Mouse (Mus musculus): Measurements from ENCODE around the gene Ddost. TPM values are rescaled to one million over a fixed set of nuclear protein-coding genes. Genes with fewer than 3 reads are reported as not detected.

The Ddost gene
- total RNA-seq (2014; fragmentation: Nextera tagmentation) (159 and 162 TPM in 2 replicates), total RNA-seq (2017) (63.3 and 81.3 TPM in 2 replicates), polyA plus RNA-seq (2012) (93.2 and 99.4 TPM in 2 replicates)

GRCm38 (mm10) chr4:138304340-138305104, at the start of gene Ddost:
Gene Ddost, plus strand, starts transcription at chr4:138304730.
- Histone ChIP-seq H3K27me3 (ENCODE audit: insufficient read depth, low read length) (peaks cover 5% of the 10 kb centered on the region; the same call in 1 of the 2 replicates), H3K36me3 (replicated peaks) (peaks cover 44% of the 10 kb centered on the region)
- no peak for TF ChIP-seq CTCF (IDR thresholded peaks at IDR 0.05; ENCODE audit: low read depth, low read length)
- no peak for TF ChIP-seq TAL1 (conservative IDR thresholded peaks at IDR 0.05; ENCODE audit: low read depth, low read length)
- no peak for TF ChIP-seq GATA2 (IDR thresholded peaks at IDR 0.05; ENCODE audit: borderline replicate concordance, low read depth, low read length)
- no peak for TF ChIP-seq GATA1 (IDR thresholded peaks at IDR 0.05; ENCODE audit: borderline replicate concordance, low read length)
- TF ChIP-seq POLR2AphosphoS5 (IDR thresholded peaks at IDR 0.05; ENCODE audit: insufficient replicate concordance, low read depth, low read length) = no peak

GRCm38 (mm10) chr4:138257116-138257687, 47.3 kb upstream of the Ddost start:
- no peak for DNase-seq (ENCODE audit: low spot score)
- Histone ChIP-seq H3K9me3 (replicated peaks) (no peaks in the 10 kb centered on the region), H3K4me3 (ENCODE audit: low read depth, low read length) (no peak overlapping the region), H3K27me3 (ENCODE audit: insufficient read depth, low read length) (peaks cover 2% of the 10 kb centered on the region; the same call in 1 of the 2 replicates), H3K36me3 (replicated peaks) (peaks cover 68% of the 10 kb centered on the region), H3K4me1 (ENCODE audit: insufficient read depth, low read depth, low read length) (peaks cover 14% of the 10 kb centered on the region)
- TF ChIP-seq CTCF (IDR thresholded peaks at IDR 0.05; ENCODE audit: low read depth, low read length) = no peak
- no peak for TF ChIP-seq POLR2AphosphoS5 (IDR thresholded peaks at IDR 0.05; ENCODE audit: insufficient replicate concordance, low read depth, low read length)
- no peak for TF ChIP-seq GATA1 (IDR thresholded peaks at IDR 0.05; ENCODE audit: borderline replicate concordance, low read length)
- TF ChIP-seq TAL1 (conservative IDR thresholded peaks at IDR 0.05; ENCODE audit: low read depth, low read length) = no peak
- no peak for TF ChIP-seq GATA2 (IDR thresholded peaks at IDR 0.05; ENCODE audit: borderline replicate concordance, low read depth, low read length)
- no peak for ATAC-seq (ENCODE audit: extremely low read depth, insufficient number of reproducible peaks, low FRiP score, poor library complexity, severe bottlenecking)

More at GRCm38 (mm10) chr4:138304340-138305104, at the start of gene Ddost:
- Histone ChIP-seq H3K9me3 (replicated peaks) (peaks cover 6% of the 10 kb centered on the region), H3K4me1 (ENCODE audit: insufficient read depth, low read depth, low read length) (peaks cover 45% of the 10 kb centered on the region), H3K4me3 (ENCODE audit: low read depth, low read length) (peak within 1 kb of the TSS; percentile 99)
- DNase-seq (ENCODE audit: low spot score) = peak; percentile 99
- ATAC-seq (ENCODE audit: extremely low read depth, insufficient number of reproducible peaks, low FRiP score, poor library complexity, severe bottlenecking) = peak; percentile 100

GRCm38 (mm10) chr4:138258663-138259062, 45.9 kb upstream of the Ddost start:
- ATAC-seq (ENCODE audit: extremely low read depth, insufficient number of reproducible peaks, low FRiP score, poor library complexity, severe bottlenecking) (no peak), DNase-seq (ENCODE audit: low spot score) (no peak)
- Histone ChIP-seq H3K4me1 (ENCODE audit: insufficient read depth, low read depth, low read length) (peaks cover 25% of the 10 kb centered on the region), H3K4me3 (ENCODE audit: low read depth, low read length) (no peak overlapping the region), H3K27me3 (ENCODE audit: insufficient read depth, low read length) (peaks cover 12% of the 10 kb centered on the region), H3K9me3 (replicated peaks) (no peaks in the 10 kb centered on the region), H3K36me3 (replicated peaks) (peaks cover 57% of the 10 kb centered on the region)
- TF ChIP-seq GATA1 (IDR thresholded peaks at IDR 0.05; ENCODE audit: borderline replicate concordance, low read length) (no peak), TAL1 (conservative IDR thresholded peaks at IDR 0.05; ENCODE audit: low read depth, low read length) (no peak), GATA2 (IDR thresholded peaks at IDR 0.05; ENCODE audit: borderline replicate concordance, low read depth, low read length) (no peak), CTCF (IDR thresholded peaks at IDR 0.05; ENCODE audit: low read depth, low read length) (no peak), POLR2AphosphoS5 (IDR thresholded peaks at IDR 0.05; ENCODE audit: insufficient replicate concordance, low read depth, low read length) (no peak)

GRCm38 (mm10) chr4:138259482-138259881, 45.0 kb upstream of the Ddost start:
- Histone ChIP-seq H3K4me3 (ENCODE audit: low read depth, low read length) (no peak overlapping the region), H3K4me1 (ENCODE audit: insufficient read depth, low read depth, low read length) (peaks cover 31% of the 10 kb centered on the region), H3K9me3 (replicated peaks) (no peaks in the 10 kb centered on the region), H3K27me3 (ENCODE audit: insufficient read depth, low read length) (peaks cover 20% of the 10 kb centered on the region), H3K36me3 (replicated peaks) (peaks cover 49% of the 10 kb centered on the region)
- no peak for DNase-seq (ENCODE audit: low spot score)
- TF ChIP-seq POLR2AphosphoS5 (IDR thresholded peaks at IDR 0.05; ENCODE audit: insufficient replicate concordance, low read depth, low read length) (no peak), GATA1 (IDR thresholded peaks at IDR 0.05; ENCODE audit: borderline replicate concordance, low read length) (no peak), TAL1 (conservative IDR thresholded peaks at IDR 0.05; ENCODE audit: low read depth, low read length) (no peak), GATA2 (IDR thresholded peaks at IDR 0.05; ENCODE audit: borderline replicate concordance, low read depth, low read length) (no peak), CTCF (IDR thresholded peaks at IDR 0.05; ENCODE audit: low read depth, low read length) (no peak)
- ATAC-seq (ENCODE audit: extremely low read depth, insufficient number of reproducible peaks, low FRiP score, poor library complexity, severe bottlenecking) = no peak

- Histone ChIP-seq H3K36me3 (replicated peaks) (peaks cover 25% of the 10 kb centered on the region), H3K27me3 (ENCODE audit: insufficient read depth, low read length) (peaks cover 33% of the 10 kb centered on the region), H3K9me3 (replicated peaks) (no peaks in the 10 kb centered on the region), H3K4me3 (ENCODE audit: low read depth, low read length) (peak overlapping the region; percentile 77), H3K4me1 (ENCODE audit: insufficient read depth, low read depth, low read length) (peaks cover 30% of the 10 kb centered on the region)
- DNase-seq (ENCODE audit: low spot score) (peak; percentile 89), ATAC-seq (ENCODE audit: extremely low read depth, insufficient number of reproducible peaks, low FRiP score, poor library complexity, severe bottlenecking) (peak; percentile 64)
- no peak for TF ChIP-seq GATA2 (IDR thresholded peaks at IDR 0.05; ENCODE audit: borderline replicate concordance, low read depth, low read length)
- no peak for TF ChIP-seq TAL1 (conservative IDR thresholded peaks at IDR 0.05; ENCODE audit: low read depth, low read length)
Observed at GRCm38 (mm10) chr4:138261843-138262681, 42.5 kb upstream of the Ddost start.
